Mouse (Mus musculus) granulocyte monocyte progenitor cell, adult 5-6 weeks (primary cell): ENCODE results near the gene Tep1. TPM values are rescaled to one million over a fixed set of nuclear protein-coding genes. Genes with fewer than 3 reads are reported as not detected.

ENCODE experiments used
- ATAC-seq: replicated peaks from 2 replicates; pipeline ENCODE4 v1.8.0; 2016; ENCODE audit warnings: mild to moderate bottlenecking, moderate TSS enrichment, inconsistent platforms; ENCODE audit not compliant: poor library complexity, severe bottlenecking
- total RNA-seq, 2 experiments: library from RNA; stranded (forward) in 1 of 2; stranded (reverse) in 1 of 2; fragments of 200-712, 200-1000 nt in 1 of 2; fragments of >200 nt in 1 of 2; fragmentation: Nextera tagmentation in 1 of 2; gene quantifications; 2 replicates each; pipeline ENCODE4 v1.2.3; 2014 to 2017

The Tep1 gene
- total RNA-seq, 2 experiments from 2014 or later: 21.1 to 54.2 TPM

GRCm38 (mm10) chr14:50798512-50798911, 71.8 kb downstream of the Tep1 start:
- ATAC-seq: peak; percentile 72

- no peak for ATAC-seq
Measured at GRCm38 (mm10) chr14:50796464-50796863, 73.9 kb downstream of the Tep1 start.

GRCm38 (mm10) chr14:50795965-50796364, 74.4 kb downstream of the Tep1 start:
- ATAC-seq: no peak

- no peak for ATAC-seq
Measured at GRCm38 (mm10) chr14:50795261-50795935, 75.0 kb downstream of the Tep1 start.

- ATAC-seq: no peak
Measured at GRCm38 (mm10) chr14:50788157-50788556, 82.2 kb downstream of the Tep1 start.

- peak; percentile 99 for ATAC-seq
Measured at GRCm38 (mm10) chr14:50785251-50785637, 85.1 kb downstream of the Tep1 start, which contains the start of gene Ttc5. TSS of gene Ttc5 (minus strand) at chr14:50785519.

GRCm38 (mm10) chr14:50784391-50785250, 85.7 kb downstream of the Tep1 start:
- ATAC-seq: peak; percentile 28

GRCm38 (mm10) chr14:50782166-50782565, 88.2 kb downstream of the Tep1 start:
- ATAC-seq: no peak

Other genes starting within 250 kb of the Tep1 start
- gene Olfr745, start 231.2 kb downstream of the Tep1 start, total RNA-seq (2014; fragmentation: Nextera tagmentation): not detected in 2 replicates
- not detected in 2 replicates for gene Olfr745, start 231.2 kb downstream of the Tep1 start, total RNA-seq (2017)
- gene Olfr746, start 223.5 kb downstream of the Tep1 start, total RNA-seq (2014; fragmentation: Nextera tagmentation): not detected in 2 replicates
- not detected in 2 replicates for gene Olfr746, start 223.5 kb downstream of the Tep1 start, total RNA-seq (2017)
- not detected in 2 replicates for gene Olfr747, start 177.4 kb downstream of the Tep1 start, total RNA-seq (2014; fragmentation: Nextera tagmentation)
- not detected in 2 replicates for gene Olfr747, start 177.4 kb downstream of the Tep1 start, total RNA-seq (2017)
- not detected in 2 replicates for gene Olfr748, start 163.2 kb downstream of the Tep1 start, total RNA-seq (2014; fragmentation: Nextera tagmentation)
- not detected in 2 replicates for gene Olfr748, start 163.2 kb downstream of the Tep1 start, total RNA-seq (2017)
- not detected in 2 replicates for gene Olfr749, start 125.5 kb downstream of the Tep1 start, total RNA-seq (2014; fragmentation: Nextera tagmentation)
- not detected in 2 replicates for gene Olfr749, start 125.5 kb downstream of the Tep1 start, total RNA-seq (2017)
- 43.2 and 47.1 TPM in 2 replicates for gene Ttc5, start 85.0 kb downstream of the Tep1 start, total RNA-seq (2014; fragmentation: Nextera tagmentation)
- 39.8 and 54.4 TPM in 2 replicates for gene Ttc5, start 85.0 kb downstream of the Tep1 start, total RNA-seq (2017)
- not detected in 2 replicates for gene Ccnb1ip1, start 62.8 kb downstream of the Tep1 start, total RNA-seq (2014; fragmentation: Nextera tagmentation)
- gene Ccnb1ip1, start 62.8 kb downstream of the Tep1 start, total RNA-seq (2017): not detected in 2 replicates
- 61.2 and 110 TPM in 2 replicates for gene Parp2, start 62.7 kb downstream of the Tep1 start, total RNA-seq (2014; fragmentation: Nextera tagmentation)
- gene Parp2, start 62.7 kb downstream of the Tep1 start, total RNA-seq (2017): 85.2 and 92.3 TPM in 2 replicates
- gene Klhl33, start 26.9 kb upstream of the Tep1 start, total RNA-seq (2014; fragmentation: Nextera tagmentation): 0.17 TPM in 1 of 2 replicates, not detected in the other
- 0.10 and 0.73 TPM in 2 replicates for gene Klhl33, start 26.9 kb upstream of the Tep1 start, total RNA-seq (2017)
- gene Osgep, start 54.3 kb upstream of the Tep1 start, total RNA-seq (2014; fragmentation: Nextera tagmentation): 77.5 and 111 TPM in 2 replicates
- gene Osgep, start 54.3 kb upstream of the Tep1 start, total RNA-seq (2017): 110 and 118 TPM in 2 replicates
- 214 and 260 TPM in 2 replicates for gene Apex1, start 54.4 kb upstream of the Tep1 start, total RNA-seq (2014; fragmentation: Nextera tagmentation)
- 202 and 229 TPM in 2 replicates for gene Apex1, start 54.4 kb upstream of the Tep1 start, total RNA-seq (2017)
- 48.4 and 72.7 TPM in 2 replicates for gene Pip4p1, start 60.3 kb upstream of the Tep1 start, total RNA-seq (2014; fragmentation: Nextera tagmentation)
- 20.9 and 25.0 TPM in 2 replicates for gene Pip4p1, start 60.3 kb upstream of the Tep1 start, total RNA-seq (2017)
- 179 and 257 TPM in 2 replicates for gene Pnp, start 60.5 kb upstream of the Tep1 start, total RNA-seq (2014; fragmentation: Nextera tagmentation)
- 252 and 259 TPM in 2 replicates for gene Pnp, start 60.5 kb upstream of the Tep1 start, total RNA-seq (2017)
- not detected in 2 replicates for gene Gm49342, start 74.0 kb upstream of the Tep1 start, total RNA-seq (2014; fragmentation: Nextera tagmentation)
- 68.4 TPM in 1 of 2 replicates, not detected in the other for gene Gm49342, start 74.0 kb upstream of the Tep1 start, total RNA-seq (2017)
- 5.4 and 16.2 TPM in 2 replicates for gene Pnp2, start 85.4 kb upstream of the Tep1 start, total RNA-seq (2014; fragmentation: Nextera tagmentation)
- gene Pnp2, start 85.4 kb upstream of the Tep1 start, total RNA-seq (2017): 4.3 and 5.3 TPM in 2 replicates
- not detected in 2 replicates for gene Rnase10, start 137.2 kb upstream of the Tep1 start, total RNA-seq (2014; fragmentation: Nextera tagmentation)
- gene Rnase10, start 137.2 kb upstream of the Tep1 start, total RNA-seq (2017): 2.5 and 3.2 TPM in 2 replicates
- gene Rnase9, start 171.3 kb upstream of the Tep1 start, total RNA-seq (2014; fragmentation: Nextera tagmentation): not detected in 2 replicates
- gene Rnase9, start 171.3 kb upstream of the Tep1 start, total RNA-seq (2017): not detected in 2 replicates
- not detected in 2 replicates for gene Rnase11, start 179.6 kb upstream of the Tep1 start, total RNA-seq (2014; fragmentation: Nextera tagmentation)
- not detected in 2 replicates for gene Rnase11, start 179.6 kb upstream of the Tep1 start, total RNA-seq (2017)
- 6.2 and 27.0 TPM in 2 replicates for gene Rnase12, start 187.1 kb upstream of the Tep1 start, total RNA-seq (2014; fragmentation: Nextera tagmentation)
- gene Rnase12, start 187.1 kb upstream of the Tep1 start, total RNA-seq (2017): 11.0 and 12.6 TPM in 2 replicates
- not detected in 2 replicates for gene Olfr750, start 203.9 kb upstream of the Tep1 start, total RNA-seq (2014; fragmentation: Nextera tagmentation)
- not detected in 2 replicates for gene Olfr750, start 203.9 kb upstream of the Tep1 start, total RNA-seq (2017)
- gene Rnase4, start 220.5 kb upstream of the Tep1 start, total RNA-seq (2014; fragmentation: Nextera tagmentation): 1.7 and 6.8 TPM in 2 replicates
- 2.5 and 2.9 TPM in 2 replicates for gene Rnase4, start 220.5 kb upstream of the Tep1 start, total RNA-seq (2017)
- gene Ang, start 220.6 kb upstream of the Tep1 start, total RNA-seq (2014; fragmentation: Nextera tagmentation): 0.45 TPM in 1 of 2 replicates, not detected in the other
- 1.4 and 1.8 TPM in 2 replicates for gene Ang, start 220.6 kb upstream of the Tep1 start, total RNA-seq (2017)
- not detected in 2 replicates for gene Eddm3b, start 243.9 kb upstream of the Tep1 start, total RNA-seq (2014; fragmentation: Nextera tagmentation)
- not detected in 2 replicates for gene Eddm3b, start 243.9 kb upstream of the Tep1 start, total RNA-seq (2017)